Mouse (Mus musculus) heart, embryonic 10.5 days (tissue): Measurements from ENCODE around the gene Kat8. TPM values are rescaled to one million over a fixed set of nuclear protein-coding genes. Genes with fewer than 3 reads are reported as not detected.
A peak's percentile ranks its signal among the peaks of the same experiment; 100 is the strongest.

ENCODE experiments used
- DNase-seq: peaks from one replicate; pipeline ENCODE4 v3.0.0-alpha.2; 2017; ENCODE audit warnings: low spot score
- H3K27ac ChIP-seq: fragments of 300-500 bp; sonication (generic); 2 replicates; pipeline ENCODE4 v1.5.1; 2016; ENCODE audit warnings: mild to moderate bottlenecking
- H3K27me3 ChIP-seq: fragments of 300-500 bp; sonication (generic); 2 replicates; pipeline ENCODE4 v1.6.1; 2016; ENCODE audit warnings: mild to moderate bottlenecking; ENCODE audit not compliant: poor library complexity, insufficient read depth, severe bottlenecking
- H3K36me3 ChIP-seq: fragments of 300-500 bp; sonication (generic); 2 replicates; pipeline ENCODE4 v1.6.1; 2016; ENCODE audit warnings: mild to moderate bottlenecking, moderate library complexity
- H3K4me1 ChIP-seq: fragments of 300-500 bp; sonication (generic); 2 replicates; pipeline ENCODE4 v1.6.1; 2016; ENCODE audit warnings: mild to moderate bottlenecking
- H3K4me3 ChIP-seq: fragments of 300-500 bp; sonication (generic); 2 replicates; pipeline ENCODE4 v1.5.1; 2016; ENCODE audit warnings: mild to moderate bottlenecking, moderate library complexity
- H3K9me3 ChIP-seq: fragments of 300-500 bp; sonication (generic); 2 replicates; pipeline ENCODE4 v1.6.1; 2016; ENCODE audit warnings: mild to moderate bottlenecking, moderate library complexity
- WGBS: fragments of 180-500 bp; shearing (Covaris S2); methylation state at CpG from one replicate; pipeline ENCODE4 v1.1.7; 2016; 5-methylcytosine and 5-hydroxymethylcytosine counted together
- polyA plus RNA-seq: library from polyadenylated mRNA; unstranded; fragments of >200 nt; fragmentation: Nextera tagmentation; extraction: Ambion mirVana; gene quantifications from 2 replicates; pipeline ENCODE4 v1.2.1, GENCODE M21; 2016

Gene Kat8
- polyA plus RNA-seq, 1 experiment from 2014 or later: 39.7 TPM

- H3K4me1 ChIP-seq: peaks cover 20% of the 10 kb centered on the region
- DNase-seq: no peak
- H3K4me3 ChIP-seq: no peak overlapping the region
- 72% methylated on average over 2 of the region's 2 CpGs for WGBS
- H3K27me3 ChIP-seq: no peaks in the 10 kb centered on the region
- no peaks in the 10 kb centered on the region for H3K9me3 ChIP-seq
- peaks cover 17% of the 10 kb centered on the region for H3K36me3 ChIP-seq
- H3K27ac ChIP-seq: no peak overlapping the region
Observed at GRCm38 (mm10) chr7:127901772-127902171, 10.5 kb upstream of the Kat8 start.

GRCm38 (mm10) chr7:127903971-127904796, 8.1 kb upstream of the Kat8 start, which contains the start of gene Bckdk:
Bckdk (plus strand) TSS chr7:127904082.
- peak; percentile 94 for DNase-seq
- 8% methylated on average over 38 of the region's 38 CpGs for WGBS
- Histone ChIP-seq H3K27ac (peak within 1 kb of the TSS; percentile 93), H3K4me1 (peaks cover 20% of the 10 kb centered on the region), H3K9me3 (no peaks in the 10 kb centered on the region), H3K36me3 (peaks cover 41% of the 10 kb centered on the region), H3K27me3 (no peaks in the 10 kb centered on the region), H3K4me3 (peak within 1 kb of the TSS; percentile 79)

GRCm38 (mm10) chr7:127907939-127908338, 4.4 kb upstream of the Kat8 start:
- Histone ChIP-seq H3K4me1 (peaks cover 18% of the 10 kb centered on the region), H3K9me3 (no peaks in the 10 kb centered on the region), H3K4me3 (no peak overlapping the region), H3K27ac (no peak overlapping the region), H3K36me3 (peaks cover 50% of the 10 kb centered on the region), H3K27me3 (no peaks in the 10 kb centered on the region)
- no peak for DNase-seq
- 95% methylated on average over 12 of the region's 12 CpGs for WGBS

- no peak for DNase-seq
- Histone ChIP-seq H3K4me1 (peaks cover 22% of the 10 kb centered on the region), H3K27me3 (no peaks in the 10 kb centered on the region), H3K27ac (no peak overlapping the region), H3K9me3 (no peaks in the 10 kb centered on the region), H3K36me3 (peaks cover 50% of the 10 kb centered on the region), H3K4me3 (no peak overlapping the region)
- 83% methylated on average over 4 of the region's 4 CpGs for WGBS
Observed at GRCm38 (mm10) chr7:127908656-127909055, 3.7 kb upstream of the Kat8 start.

- peaks cover 11% of the 10 kb centered on the region for H3K4me1 ChIP-seq
- peak overlapping the region; percentile 91 for H3K27ac ChIP-seq
- DNase-seq: no peak
- whole genome bisulfite sequencing: 16% methylated on average over 4 of the region's 4 CpGs
- H3K27me3 ChIP-seq: no peaks in the 10 kb centered on the region
- H3K36me3 ChIP-seq: peaks cover 53% of the 10 kb centered on the region
- H3K4me3 ChIP-seq: peak overlapping the region; percentile 90
- no peaks in the 10 kb centered on the region for H3K9me3 ChIP-seq
Observed at GRCm38 (mm10) chr7:127912938-127913337, 622 bp downstream of the Kat8 start.

GRCm38 (mm10) chr7:127915293-127915692, 3.0 kb downstream of the Kat8 start:
- Histone ChIP-seq H3K36me3 (peaks cover 42% of the 10 kb centered on the region), H3K4me3 (no peak overlapping the region), H3K27ac (no peak overlapping the region), H3K27me3 (no peaks in the 10 kb centered on the region), H3K9me3 (no peaks in the 10 kb centered on the region), H3K4me1 (peaks cover 11% of the 10 kb centered on the region)
- DNase-seq: no peak
- WGBS: 91% methylated on average over 12 of the region's 12 CpGs

- Histone ChIP-seq H3K36me3 (peaks cover 61% of the 10 kb centered on the region), H3K9me3 (no peaks in the 10 kb centered on the region), H3K27ac (no peak overlapping the region), H3K4me1 (peaks cover 2% of the 10 kb centered on the region), H3K4me3 (no peak overlapping the region), H3K27me3 (no peaks in the 10 kb centered on the region)
- DNase-seq: no peak
- WGBS: 50% methylated on average over 3 of the region's 3 CpGs
Observed at GRCm38 (mm10) chr7:127918203-127918602, 5.9 kb downstream of the Kat8 start.

- Histone ChIP-seq H3K4me3 (no peak overlapping the region), H3K36me3 (peaks cover 66% of the 10 kb centered on the region), H3K9me3 (no peaks in the 10 kb centered on the region), H3K27ac (no peak overlapping the region), H3K4me1 (0 out of 2 replicates have a peak, but pooled peaks cover 5% of the 10 kb centered on the region), H3K27me3 (no peaks in the 10 kb centered on the region)
- no peak for DNase-seq
- WGBS: 71% methylated on average over 7 of the region's 7 CpGs
Observed at GRCm38 (mm10) chr7:127919290-127919689, 7.0 kb downstream of the Kat8 start.

GRCm38 (mm10) chr7:127921516-127921915, 9.2 kb downstream of the Kat8 start:
- H3K4me3 ChIP-seq: no peak overlapping the region
- 0 out of 2 replicates have a peak, but pooled peaks cover 5% of the 10 kb centered on the region for H3K4me1 ChIP-seq
- no peak overlapping the region for H3K27ac ChIP-seq
- H3K9me3 ChIP-seq: no peaks in the 10 kb centered on the region
- 63% methylated on average over 8 of the region's 8 CpGs for WGBS
- no peak for DNase-seq
- H3K36me3 ChIP-seq: peaks cover 68% of the 10 kb centered on the region
- H3K27me3 ChIP-seq: no peaks in the 10 kb centered on the region

- H3K4me1 ChIP-seq: 0 out of 2 replicates have a peak, but pooled peaks cover 5% of the 10 kb centered on the region
- WGBS: 79% methylated on average over 6 of the region's 6 CpGs
- H3K27ac ChIP-seq: no peak overlapping the region
- no peak overlapping the region for H3K4me3 ChIP-seq
- H3K27me3 ChIP-seq: peaks cover under 1% of the 10 kb centered on the region; the same call in 1 of the 2 replicates
- no peaks in the 10 kb centered on the region for H3K9me3 ChIP-seq
- no peak for DNase-seq
- H3K36me3 ChIP-seq: peaks cover 65% of the 10 kb centered on the region
Observed at GRCm38 (mm10) chr7:127922451-127923275, 10.3 kb downstream of the Kat8 start.

- Histone ChIP-seq H3K9me3 (no peaks in the 10 kb centered on the region), H3K27ac (no peak overlapping the region), H3K4me1 (peaks cover 7% of the 10 kb centered on the region; the same call in 1 of the 2 replicates), H3K27me3 (peaks cover 10% of the 10 kb centered on the region), H3K36me3 (peaks cover 61% of the 10 kb centered on the region), H3K4me3 (no peak overlapping the region)
- WGBS: 88% methylated on average over 5 of the region's 5 CpGs
- no peak for DNase-seq
Observed at GRCm38 (mm10) chr7:127923714-127924113, 11.4 kb downstream of the Kat8 start.

- no peak overlapping the region for H3K4me3 ChIP-seq
- DNase-seq: no peak
- peaks cover 25% of the 10 kb centered on the region for H3K27me3 ChIP-seq
- 73% methylated on average over 5 of the region's 5 CpGs for WGBS
- H3K36me3 ChIP-seq: peaks cover 56% of the 10 kb centered on the region
- no peak overlapping the region for H3K27ac ChIP-seq
- no peaks in the 10 kb centered on the region for H3K9me3 ChIP-seq
- peaks cover 22% of the 10 kb centered on the region for H3K4me1 ChIP-seq
Observed at GRCm38 (mm10) chr7:127925252-127925651, 12.9 kb downstream of the Kat8 start.

- Histone ChIP-seq H3K4me3 (no peak overlapping the region), H3K36me3 (peaks cover 49% of the 10 kb centered on the region), H3K27me3 (peaks cover 31% of the 10 kb centered on the region), H3K4me1 (peaks cover 23% of the 10 kb centered on the region), H3K9me3 (no peaks in the 10 kb centered on the region), H3K27ac (no peak overlapping the region)
- DNase-seq: no peak
- 91% methylated on average over 8 of the region's 8 CpGs for WGBS
Observed at GRCm38 (mm10) chr7:127926066-127926465, 13.8 kb downstream of the Kat8 start.
